Mouse (Mus musculus): Measurements from ENCODE around the gene Gm44502. TPM values are rescaled to one million over a fixed set of nuclear protein-coding genes. Genes with fewer than 3 reads are reported as not detected.

Gene Gm44502
- polyA plus RNA-seq, 1 experiment from 2014 or later = not detected

DNA sequence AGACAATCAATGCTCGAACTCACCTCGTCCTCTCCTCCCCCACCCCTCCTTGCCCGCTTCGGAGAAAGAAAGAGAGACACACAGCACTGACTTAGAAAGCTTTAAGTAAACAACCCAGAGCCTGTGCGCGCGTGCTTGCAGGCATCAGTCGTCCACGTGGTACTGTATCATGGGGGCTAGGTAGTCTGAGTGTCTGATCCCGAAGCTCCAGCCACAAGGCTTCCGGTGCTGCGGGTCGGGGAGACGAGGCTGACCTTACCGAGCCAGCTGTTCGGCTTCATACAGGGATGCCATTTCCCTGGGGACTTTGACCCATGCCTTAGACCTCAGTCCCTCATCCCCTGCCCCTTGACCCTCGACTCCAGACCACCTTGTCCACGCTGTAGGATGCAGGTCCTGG lies 52.1 kb downstream of the Gm44502 start:
- no peak overlapping the region for H3K27ac ChIP-seq (replicated peaks; ENCODE audit: low read depth, low read length)
- H3K27me3 ChIP-seq (ENCODE audit: control insufficient read depth, insufficient read depth, low read length) = peaks cover 42% of the 10 kb centered on the region
- H3K4me3 ChIP-seq (replicated peaks; ENCODE audit: low read depth, low read length) = no peak overlapping the region
- no peak overlapping the region for H3K4me2 ChIP-seq (ENCODE audit: low read length)
- 6% methylated on average over 18 of the region's 18 CpGs for WGBS
- H3K9me3 ChIP-seq (ENCODE audit: control insufficient read depth, low read length) = no peaks in the 10 kb centered on the region
- DNase-seq (no peak), ATAC-seq (ENCODE audit: low FRiP score, low TSS enrichment) (no peak)
- peaks cover 19% of the 10 kb centered on the region for H3K4me1 ChIP-seq (ENCODE audit: control insufficient read depth, insufficient read depth, low read length)
- no peak overlapping the region for H3K9ac ChIP-seq (replicated peaks; ENCODE audit: low read length)
- H3K36me3 ChIP-seq (ENCODE audit: control insufficient read depth, insufficient read depth, low read length) = peaks cover 4% of the 10 kb centered on the region

DNA sequence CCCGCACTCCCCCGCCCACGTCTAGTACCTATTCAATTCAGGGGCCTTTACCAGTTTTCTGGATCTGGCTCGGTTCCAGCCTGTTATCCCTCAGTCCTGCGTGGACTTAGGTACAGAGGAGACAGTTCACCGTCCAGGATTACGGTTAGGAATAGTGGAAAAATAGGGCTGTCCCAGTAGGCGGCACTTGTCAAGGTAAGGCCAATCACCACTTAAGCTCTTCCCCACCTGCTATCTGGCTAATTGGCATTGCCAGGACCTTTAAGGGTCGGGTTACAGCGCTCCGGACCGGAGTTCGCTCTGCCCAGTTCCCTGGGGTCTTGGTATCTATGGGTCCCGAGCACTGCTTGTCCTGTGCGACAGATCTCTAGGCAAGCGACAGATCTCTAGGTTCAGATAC lies 52.5 kb downstream of the Gm44502 start, which contains the start of gene Tymp:
Tymp (minus strand) TSS at position 83 of the 400 bp plus-strand sequence.
- Histone ChIP-seq H3K4me2 (ENCODE audit: low read length) (no peak within 1 kb of the TSS), H3K9me3 (ENCODE audit: control insufficient read depth, low read length) (no peaks in the 10 kb centered on the region), H3K27ac (replicated peaks; ENCODE audit: low read depth, low read length) (no peak within 1 kb of the TSS), H3K9ac (replicated peaks; ENCODE audit: low read length) (no peak within 1 kb of the TSS), H3K4me1 (ENCODE audit: control insufficient read depth, insufficient read depth, low read length) (peaks cover 19% of the 10 kb centered on the region), H3K4me3 (replicated peaks; ENCODE audit: low read depth, low read length) (no peak within 1 kb of the TSS), H3K36me3 (ENCODE audit: control insufficient read depth, insufficient read depth, low read length) (peaks cover 8% of the 10 kb centered on the region), H3K27me3 (ENCODE audit: control insufficient read depth, insufficient read depth, low read length) (peaks cover 42% of the 10 kb centered on the region)
- 24% methylated on average over 16 of the region's 16 CpGs for WGBS
- no peak for DNase-seq
- no peak for ATAC-seq (ENCODE audit: low FRiP score, low TSS enrichment)

DNA sequence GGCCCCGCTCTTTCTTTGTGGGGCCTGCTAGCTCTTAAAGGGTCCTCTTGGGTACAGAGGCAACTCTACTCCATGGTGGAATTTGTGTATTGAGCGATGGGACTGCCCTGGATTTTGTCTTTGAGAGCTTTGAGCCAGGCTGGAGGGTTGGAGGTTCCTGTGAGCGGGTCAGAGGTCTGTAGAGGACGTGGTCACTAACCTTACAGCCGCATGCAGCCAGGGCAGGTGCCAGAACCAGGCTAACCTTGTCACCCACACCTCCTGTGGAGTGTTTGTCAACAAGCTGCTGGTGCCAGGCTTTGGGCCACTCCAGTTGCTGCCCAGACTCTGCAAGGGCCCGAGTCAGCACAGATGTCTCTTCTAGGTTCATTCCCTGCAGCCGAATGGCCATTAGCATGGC lies 53.5 kb downstream of the Gm44502 start:
- Histone ChIP-seq H3K36me3 (ENCODE audit: control insufficient read depth, insufficient read depth, low read length) (peaks cover 17% of the 10 kb centered on the region), H3K4me2 (ENCODE audit: low read length) (no peak overlapping the region), H3K4me1 (ENCODE audit: control insufficient read depth, insufficient read depth, low read length) (peaks cover 19% of the 10 kb centered on the region), H3K27me3 (ENCODE audit: control insufficient read depth, insufficient read depth, low read length) (peaks cover 42% of the 10 kb centered on the region), H3K9me3 (ENCODE audit: control insufficient read depth, low read length) (no peaks in the 10 kb centered on the region), H3K9ac (replicated peaks; ENCODE audit: low read length) (no peak overlapping the region), H3K4me3 (replicated peaks; ENCODE audit: low read depth, low read length) (no peak overlapping the region), H3K27ac (replicated peaks; ENCODE audit: low read depth, low read length) (no peak overlapping the region)
- no peak for ATAC-seq (ENCODE audit: low FRiP score, low TSS enrichment)
- 78% methylated on average over 7 of the region's 7 CpGs for WGBS
- DNase-seq = no peak

DNA sequence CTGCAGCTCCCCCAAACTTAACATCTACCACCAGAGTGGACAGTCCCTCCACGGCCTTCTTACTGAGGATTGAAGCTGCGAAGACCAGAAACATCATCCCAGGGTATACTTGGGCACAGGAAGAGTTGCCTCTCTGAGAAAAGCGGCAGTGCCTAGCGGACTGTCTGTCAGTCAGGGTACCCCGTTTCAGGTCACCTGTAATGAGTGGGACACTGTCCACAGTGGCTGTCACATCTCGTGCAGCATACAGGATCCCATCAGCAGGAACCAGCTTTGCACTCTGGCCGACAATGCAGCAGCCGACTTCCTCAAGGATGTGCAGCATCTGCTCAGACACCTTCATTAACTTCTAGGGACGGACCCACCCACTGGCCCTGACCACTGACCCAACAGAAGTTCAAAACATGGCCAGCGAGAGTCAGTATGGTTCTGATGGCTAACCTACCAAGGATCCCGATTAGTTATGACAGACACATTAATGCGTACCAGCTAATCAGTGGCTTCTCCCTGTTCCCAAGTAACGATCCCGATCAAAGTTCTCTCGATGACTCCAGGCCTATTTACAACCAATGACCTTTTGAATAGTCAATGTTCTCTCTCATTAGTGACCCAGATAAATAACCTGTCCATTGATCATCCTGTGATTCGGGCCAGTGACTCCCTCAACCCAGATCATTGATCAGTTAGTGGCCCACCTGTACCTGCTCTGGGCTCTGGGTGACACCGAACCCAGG lies 54.5 kb downstream of the Gm44502 start:
- Histone ChIP-seq H3K4me3 (replicated peaks; ENCODE audit: low read depth, low read length) (no peak overlapping the region), H3K9ac (replicated peaks; ENCODE audit: low read length) (no peak overlapping the region; the same call in 1 of the 2 replicates)
- WGBS = 93% methylated on average over 17 of the region's 17 CpGs

DNA sequence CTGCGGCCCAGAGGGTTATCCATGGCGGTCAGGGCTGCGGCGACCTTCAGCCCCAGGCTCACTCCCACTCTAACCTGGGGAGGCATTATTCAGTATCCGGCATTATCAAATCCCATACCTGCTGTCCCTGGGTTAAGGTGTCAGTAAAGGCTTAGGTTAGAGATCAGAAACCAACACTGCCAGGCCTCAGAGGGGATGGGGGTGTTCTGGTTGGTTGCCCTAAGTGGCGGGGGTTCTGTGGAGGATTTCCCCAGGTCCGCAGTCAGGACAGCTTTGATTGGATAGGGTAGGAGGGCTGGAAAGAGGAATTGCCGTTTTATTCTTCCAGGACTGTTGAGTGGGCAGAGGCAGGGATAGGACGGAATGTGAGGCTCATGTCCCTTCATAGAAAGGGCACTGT lies 55.2 kb downstream of the Gm44502 start:
- 44% methylated on average over 9 of the region's 9 CpGs for WGBS

More for the DNA sequence above, 54.5 kb downstream of the Gm44502 start:
- H3K36me3 ChIP-seq (ENCODE audit: control insufficient read depth, insufficient read depth, low read length) = peaks cover 28% of the 10 kb centered on the region
- H3K9me3 ChIP-seq (ENCODE audit: control insufficient read depth, low read length) = no peaks in the 10 kb centered on the region
- H3K4me2 ChIP-seq (ENCODE audit: low read length) = no peak overlapping the region; the same call in 1 of the 2 replicates
- peaks cover 19% of the 10 kb centered on the region for H3K4me1 ChIP-seq (ENCODE audit: control insufficient read depth, insufficient read depth, low read length)
- H3K27me3 ChIP-seq (ENCODE audit: control insufficient read depth, insufficient read depth, low read length) = peaks cover 38% of the 10 kb centered on the region
- DNase-seq = no peak
- no peak for ATAC-seq (ENCODE audit: low FRiP score, low TSS enrichment)
- no peak overlapping the region for H3K27ac ChIP-seq (replicated peaks; ENCODE audit: low read depth, low read length)

DNA sequence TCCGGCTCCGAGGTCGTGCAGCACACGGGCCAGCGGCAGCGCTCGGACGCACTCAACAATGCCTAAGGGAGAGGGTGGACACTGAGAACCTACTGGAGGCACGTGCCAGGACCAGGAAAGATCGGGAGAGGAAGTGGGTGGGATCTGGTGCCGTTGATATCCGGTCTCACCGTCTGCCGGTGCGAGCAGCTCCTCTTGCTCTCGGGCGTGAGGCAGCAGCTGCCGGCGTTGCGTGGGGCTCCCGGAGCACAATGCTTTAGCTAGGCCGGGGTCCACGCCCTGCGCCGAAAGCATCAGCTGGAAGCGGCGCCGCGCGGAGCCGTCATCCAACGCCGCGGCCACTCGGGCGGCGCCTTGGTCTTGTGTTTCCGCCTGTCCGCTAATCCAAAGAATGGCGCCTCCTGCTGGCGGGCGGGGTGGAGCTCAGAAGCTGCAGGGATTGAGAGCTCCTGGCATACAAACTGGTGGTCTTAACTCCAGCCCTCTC lies 55.7 kb downstream of the Gm44502 start, which contains the start of gene Sco2:
Sco2 (minus strand) TSS at position 85 of the 487 bp plus-strand sequence.
- peak within 1 kb of the TSS; percentile 81 for H3K9ac ChIP-seq (replicated peaks; ENCODE audit: low read length)
- H3K4me2 ChIP-seq (ENCODE audit: low read length) = peak within 1 kb of the TSS; percentile 87
- peak; percentile 85 for ATAC-seq (ENCODE audit: low FRiP score, low TSS enrichment)
- peak within 1 kb of the TSS; percentile 93 for H3K27ac ChIP-seq (replicated peaks; ENCODE audit: low read depth, low read length)
- H3K27me3 ChIP-seq (ENCODE audit: control insufficient read depth, insufficient read depth, low read length) = peaks cover 29% of the 10 kb centered on the region
- H3K36me3 ChIP-seq (ENCODE audit: control insufficient read depth, insufficient read depth, low read length) = peaks cover 40% of the 10 kb centered on the region
- H3K4me1 ChIP-seq (ENCODE audit: control insufficient read depth, insufficient read depth, low read length) = peaks cover 13% of the 10 kb centered on the region
- peak; percentile 96 for DNase-seq
- no peaks in the 10 kb centered on the region for H3K9me3 ChIP-seq (ENCODE audit: control insufficient read depth, low read length)
- peak within 1 kb of the TSS; percentile 70 for H3K4me3 ChIP-seq (replicated peaks; ENCODE audit: low read depth, low read length)
- WGBS = under 1% methylated on average over 42 of the region's 42 CpGs

More for the DNA sequence above, 55.2 kb downstream of the Gm44502 start:
- peak overlapping the region; percentile 93 for H3K27ac ChIP-seq (replicated peaks; ENCODE audit: low read depth, low read length)
- H3K27me3 ChIP-seq (ENCODE audit: control insufficient read depth, insufficient read depth, low read length) = peaks cover 35% of the 10 kb centered on the region
- H3K4me1 ChIP-seq (ENCODE audit: control insufficient read depth, insufficient read depth, low read length) = peaks cover 18% of the 10 kb centered on the region
- DNase-seq (no peak), ATAC-seq (ENCODE audit: low FRiP score, low TSS enrichment) (peak; percentile 10; the same call in 1 of the 2 replicates)
- H3K4me2 ChIP-seq (ENCODE audit: low read length) = peak overlapping the region; percentile 87
- H3K36me3 ChIP-seq (ENCODE audit: control insufficient read depth, insufficient read depth, low read length) = peaks cover 34% of the 10 kb centered on the region
- H3K9ac ChIP-seq (replicated peaks; ENCODE audit: low read length) = peak overlapping the region; percentile 81
- H3K4me3 ChIP-seq (replicated peaks; ENCODE audit: low read depth, low read length) = peak overlapping the region; percentile 70
- H3K9me3 ChIP-seq (ENCODE audit: control insufficient read depth, low read length) = no peaks in the 10 kb centered on the region

DNA sequence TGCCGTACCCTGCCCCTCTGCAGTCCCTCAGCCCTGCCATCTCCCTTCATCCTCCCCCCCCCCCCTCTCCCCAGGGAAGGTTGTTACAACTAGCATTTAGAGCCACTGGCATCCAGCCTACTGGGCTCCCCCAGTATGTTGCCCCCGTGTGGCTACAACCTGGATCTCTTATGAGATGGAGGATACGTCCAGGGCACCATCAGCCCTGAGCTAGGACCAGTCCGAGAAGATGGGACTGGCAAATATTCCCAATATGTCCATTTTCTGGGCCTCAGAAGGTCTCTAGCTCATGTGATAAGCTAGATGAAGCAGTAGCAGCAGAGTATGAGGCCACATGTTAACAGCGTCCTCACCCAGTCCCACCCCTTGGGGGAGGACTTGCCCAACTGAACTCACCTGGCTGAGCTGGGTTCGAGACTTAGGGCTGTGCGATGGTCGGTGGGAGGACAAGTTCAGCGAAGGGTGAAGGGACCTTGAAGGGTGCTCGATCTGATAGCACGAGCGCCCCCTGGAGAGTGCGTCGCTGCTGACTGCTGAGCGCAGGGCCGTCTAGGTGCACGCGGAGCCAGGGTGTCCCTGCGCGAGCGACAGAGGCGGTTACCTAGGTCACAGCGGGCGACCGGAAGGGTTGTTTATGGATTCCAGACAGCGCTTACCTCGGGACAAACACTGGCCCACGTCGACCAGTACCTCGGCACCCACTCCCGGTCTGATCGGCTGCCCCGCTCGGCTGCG lies 56.3 kb downstream of the Gm44502 start:
- peak overlapping the region; percentile 70 for H3K4me3 ChIP-seq (replicated peaks; ENCODE audit: low read depth, low read length)
- ATAC-seq (ENCODE audit: low FRiP score, low TSS enrichment) (peak; percentile 75), DNase-seq (peak; percentile 85)
- peaks cover 46% of the 10 kb centered on the region for H3K36me3 ChIP-seq (ENCODE audit: control insufficient read depth, insufficient read depth, low read length)
- H3K9ac ChIP-seq (replicated peaks; ENCODE audit: low read length) = peak overlapping the region; percentile 81
- H3K9me3 ChIP-seq (ENCODE audit: control insufficient read depth, low read length) = no peaks in the 10 kb centered on the region
- H3K27ac ChIP-seq (replicated peaks; ENCODE audit: low read depth, low read length) = peak overlapping the region; percentile 93
- H3K4me2 ChIP-seq (ENCODE audit: low read length) = peak overlapping the region; percentile 87
- peaks cover 11% of the 10 kb centered on the region for H3K4me1 ChIP-seq (ENCODE audit: control insufficient read depth, insufficient read depth, low read length)
- H3K27me3 ChIP-seq (ENCODE audit: control insufficient read depth, insufficient read depth, low read length) = peaks cover 23% of the 10 kb centered on the region
- 2% methylated on average over 35 of the region's 35 CpGs for WGBS

DNA sequence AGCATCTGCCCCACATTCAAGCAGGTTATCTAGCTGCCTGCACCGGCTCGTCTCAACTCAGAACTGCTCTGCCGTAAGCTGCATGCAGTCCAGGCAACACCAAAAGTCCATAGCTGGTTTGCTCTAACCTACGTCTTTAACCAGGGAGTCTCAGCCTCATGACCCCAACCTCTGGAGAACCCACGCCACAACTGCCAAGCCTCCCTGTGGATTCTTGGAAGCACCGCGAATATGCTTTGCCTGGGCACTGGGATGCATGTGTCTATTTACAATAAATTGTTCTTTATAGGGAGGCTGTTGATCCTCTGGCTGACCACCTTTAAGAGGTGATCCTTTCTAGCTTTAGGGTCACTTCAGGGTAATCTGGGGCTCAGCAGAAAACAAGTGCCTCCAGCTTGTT lies 57.0 kb downstream of the Gm44502 start:
- DNase-seq (no peak), ATAC-seq (ENCODE audit: low FRiP score, low TSS enrichment) (no peak)
- Histone ChIP-seq H3K27ac (replicated peaks; ENCODE audit: low read depth, low read length) (peak overlapping the region; percentile 93; the same call in 1 of the 2 replicates), H3K9me3 (ENCODE audit: control insufficient read depth, low read length) (no peaks in the 10 kb centered on the region), H3K4me3 (replicated peaks; ENCODE audit: low read depth, low read length) (peak overlapping the region; percentile 70; the same call in 1 of the 2 replicates), H3K9ac (replicated peaks; ENCODE audit: low read length) (no peak overlapping the region), H3K27me3 (ENCODE audit: control insufficient read depth, insufficient read depth, low read length) (peaks cover 17% of the 10 kb centered on the region), H3K4me1 (ENCODE audit: control insufficient read depth, insufficient read depth, low read length) (peaks cover 11% of the 10 kb centered on the region), H3K36me3 (ENCODE audit: control insufficient read depth, insufficient read depth, low read length) (peaks cover 52% of the 10 kb centered on the region), H3K4me2 (ENCODE audit: low read length) (peak overlapping the region; percentile 87)
- WGBS = 86% methylated on average over 7 of the region's 7 CpGs

All from midbrain, embryonic 14.5 days (tissue).